Mouse (Mus musculus) gastrocnemius, adult 2 months (tissue): Measurements from ENCODE around the gene Zfp91. TPM values are rescaled to one million over a fixed set of nuclear protein-coding genes. Genes with fewer than 3 reads are reported as not detected.

Experiments
- DNase-seq: peaks from one replicate; pipeline ENCODE4 v3.0.0; 2022
- H3K27ac ChIP-seq: fragments of 200-600 bp; 2 replicates; pipeline ENCODE4 v1.8.1; 2022; ENCODE audit warnings: mild to moderate bottlenecking
- H3K4me3 ChIP-seq: fragments of 200-600 bp; 2 replicates; pipeline ENCODE4 v1.8.1; 2022; ENCODE audit warnings: mild to moderate bottlenecking, moderate library complexity
- CTCF ChIP-seq: fragments of 200-600 bp; IDR thresholded peaks from 2 replicates; pipeline ENCODE4 v1.8.1; 2022; ENCODE audit warnings: antibody characterized with exemption, mild to moderate bottlenecking, moderate library complexity
- intact Hi-C: fragments of 180-260 bp; cut with DNase I; formaldehyde crosslinking; loops from one replicate; pipeline ENCODE4 v1.15.1; 2025
- total RNA-seq, 2 experiments: library from RNA; stranded (reverse); gene quantifications; 2 replicates each; pipeline ENCODE4 v1.2.3; 2021

Gene Zfp91
- total RNA-seq, 2 experiments from 2014 or later, result 135 to 138 TPM

DNA sequence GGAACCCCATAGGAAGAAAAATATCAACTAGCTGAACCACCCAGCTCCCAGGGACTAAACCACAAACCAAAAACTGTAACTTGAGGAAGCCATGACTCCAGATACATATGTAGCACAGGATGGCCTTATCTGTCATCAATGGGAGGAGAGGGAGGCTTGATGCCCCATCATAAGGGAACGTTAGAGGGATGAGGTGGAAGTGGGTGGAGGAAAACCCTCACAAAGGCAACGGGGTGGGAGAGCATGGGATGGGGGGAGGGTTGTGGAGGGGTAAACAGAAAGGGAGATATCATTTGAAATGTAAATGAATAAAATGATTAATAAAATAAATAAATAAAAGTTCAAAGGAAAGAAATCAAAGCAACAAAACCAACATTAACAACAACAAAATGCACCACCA lies 75.5 kb downstream of the Zfp91 start:
- intact Hi-C loops, result loop anchor here (5.0 kb wide), 1 partner anchor 77 kb away; the partner anchor contains the start of genes Lpxn and Zfp91
- DNase-seq, result no peak

DNA sequence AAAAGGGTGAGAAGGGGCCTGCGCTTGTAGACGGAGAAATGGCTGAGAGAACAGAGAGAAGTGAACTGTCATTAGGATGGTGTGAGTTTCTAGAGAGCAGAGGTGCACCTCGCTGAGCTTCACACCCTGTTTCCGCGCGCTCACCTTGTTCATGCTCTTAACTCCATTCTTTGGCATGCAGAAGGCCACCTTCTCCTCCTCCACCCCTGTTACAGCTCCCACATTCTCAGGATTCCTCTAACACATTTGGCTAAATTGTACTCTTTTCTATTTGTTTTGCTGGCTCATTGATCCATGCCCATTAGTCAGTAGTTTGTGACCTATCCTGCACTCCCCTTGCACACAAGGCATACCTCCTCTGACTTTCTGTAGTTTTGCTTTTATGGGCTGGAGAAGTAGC lies 76.7 kb downstream of the Zfp91 start:
- no peak for DNase-seq
- intact Hi-C loops, result no loop called here
- TF ChIP-seq CTCF, result no peak
- Histone ChIP-seq H3K27ac (no peak overlapping the region), H3K4me3 (no peak overlapping the region)

More for the DNA sequence above, 75.5 kb downstream of the Zfp91 start:
- TF ChIP-seq CTCF, result no peak
- Histone ChIP-seq H3K4me3 (no peak overlapping the region), H3K27ac (no peak overlapping the region)

Other genes with a start within 250 kb of the Zfp91 start
- gene Gm4952, start 196.2 kb downstream of the Zfp91 start, total RNA-seq, result not detected
- not detected for gene Glyat, start 162.8 kb downstream of the Zfp91 start, total RNA-seq
- gene Olfr1442, start 125.7 kb downstream of the Zfp91 start, total RNA-seq, result not detected
- not detected for gene Olfr1443, start 118.0 kb downstream of the Zfp91 start, total RNA-seq
- not detected for gene Keg1, start 100.3 kb downstream of the Zfp91 start, total RNA-seq
- 1 to 10 TPM; 1.8 to 2.2 TPM for gene Cntf, start 30.5 kb downstream of the Zfp91 start, total RNA-seq
- under 1 TPM in 1 of 2 experiments, not detected in 1; 0.17 TPM for gene Lpxn, start 67 bp upstream of the Zfp91 start, total RNA-seq
- gene Gm5244, start 50.6 kb upstream of the Zfp91 start, total RNA-seq, result not detected
- gene Olfr1444, start 61.2 kb upstream of the Zfp91 start, total RNA-seq, result not detected
- gene Olfr1445, start 87.7 kb upstream of the Zfp91 start, total RNA-seq, result not detected
- not detected for gene Olfr1446, start 97.4 kb upstream of the Zfp91 start, total RNA-seq
- not detected for gene Olfr1447, start 107.6 kb upstream of the Zfp91 start, total RNA-seq
- gene Olfr1448, start 128.3 kb upstream of the Zfp91 start, total RNA-seq, result not detected
- gene Olfr1449, start 134.7 kb upstream of the Zfp91 start, total RNA-seq, result not detected
- gene Olfr1450, start 154.1 kb upstream of the Zfp91 start, total RNA-seq, result not detected
- gene Olfr1451, start 198.9 kb upstream of the Zfp91 start, total RNA-seq, result not detected
- not detected for gene Olfr1453, start 232.2 kb upstream of the Zfp91 start, total RNA-seq